Mouse (Mus musculus): Measurements from ENCODE around the gene Anapc7.
"Not testable (repeated sequence)": the region's sequence is repeated elsewhere in the genome, so short reads cannot be mapped to it uniquely, and the experiment has no call there.

Anapc7 gene

GRCm38 (mm10) chr5:122452194-122452593 lies 30.7 kb downstream of the Anapc7 start:
- no peak for DNase-seq (ENCODE audit: low spot score)

- DNase-seq (ENCODE audit: low spot score), result no peak
These were observed 31.7 kb downstream of the Anapc7 start for GRCm38 (mm10) chr5:122453188-122453587.

- no peak for DNase-seq (ENCODE audit: low spot score)
These were observed 32.9 kb downstream of the Anapc7 start for GRCm38 (mm10) chr5:122454442-122454841.

- DNase-seq (ENCODE audit: low spot score), result no peak
These were observed 33.4 kb downstream of the Anapc7 start for GRCm38 (mm10) chr5:122454883-122455282.

GRCm38 (mm10) chr5:122455584-122455983 lies 34.1 kb downstream of the Anapc7 start:
- no peak for DNase-seq (ENCODE audit: low spot score)

- DNase-seq (ENCODE audit: low spot score), result not testable (repeated sequence)
These were observed 35.6 kb downstream of the Anapc7 start for GRCm38 (mm10) chr5:122457054-122457453.

GRCm38 (mm10) chr5:122458066-122458465 lies 36.6 kb downstream of the Anapc7 start:
- DNase-seq (ENCODE audit: low spot score), result no peak

- no peak for DNase-seq (ENCODE audit: low spot score)
These were observed 37.8 kb downstream of the Anapc7 start for GRCm38 (mm10) chr5:122459335-122459734.

GRCm38 (mm10) chr5:122460656-122461055 lies 39.2 kb downstream of the Anapc7 start:
- no peak for DNase-seq (ENCODE audit: low spot score)

GRCm38 (mm10) chr5:122461431-122461830 lies 39.9 kb downstream of the Anapc7 start:
- no peak for DNase-seq (ENCODE audit: low spot score)

- no peak for DNase-seq (ENCODE audit: low spot score)
These were observed 50.2 kb downstream of the Anapc7 start for GRCm38 (mm10) chr5:122471658-122472057.

- no peak for DNase-seq (ENCODE audit: low spot score)
These were observed 53.3 kb downstream of the Anapc7 start for GRCm38 (mm10) chr5:122474643-122475363.

- DNase-seq (ENCODE audit: low spot score), result no peak
These were observed 54.6 kb downstream of the Anapc7 start for GRCm38 (mm10) chr5:122476078-122476477.

- no peak for DNase-seq (ENCODE audit: low spot score)
These were observed 56.0 kb downstream of the Anapc7 start for GRCm38 (mm10) chr5:122477492-122477891.

GRCm38 (mm10) chr5:122479131-122479530 lies 57.6 kb downstream of the Anapc7 start:
- DNase-seq (ENCODE audit: low spot score), result no peak

- DNase-seq (ENCODE audit: low spot score), result no peak
These were observed 60.4 kb downstream of the Anapc7 start for GRCm38 (mm10) chr5:122481844-122482243.

- no peak for DNase-seq (ENCODE audit: low spot score)
These were observed 61.4 kb downstream of the Anapc7 start for GRCm38 (mm10) chr5:122482733-122483391.

GRCm38 (mm10) chr5:122486243-122486642 lies 64.8 kb downstream of the Anapc7 start:
- DNase-seq (ENCODE audit: low spot score), result not testable (repeated sequence)

GRCm38 (mm10) chr5:122487825-122488224 lies 66.3 kb downstream of the Anapc7 start:
- DNase-seq (ENCODE audit: low spot score), result no peak

GRCm38 (mm10) chr5:122490148-122490547 lies 68.7 kb downstream of the Anapc7 start:
- no peak for DNase-seq (ENCODE audit: low spot score)

- DNase-seq (ENCODE audit: low spot score), result no peak
These were observed 69.9 kb downstream of the Anapc7 start for GRCm38 (mm10) chr5:122491385-122491784.

- DNase-seq (ENCODE audit: low spot score), result no peak
These were observed 71.5 kb downstream of the Anapc7 start for GRCm38 (mm10) chr5:122493035-122493434.

GRCm38 (mm10) chr5:122494449-122494848 lies 73.0 kb downstream of the Anapc7 start:
- no peak for DNase-seq (ENCODE audit: low spot score)

All from embryo, embryonic 10.5 days (tissue).